8 mouse cellular contexts compared by ENCODE assay signal in genomic region chr1:161962465-161963377, GRCm38 (mm10). TPM values are rescaled to one million over a fixed set of nuclear protein-coding genes. Genes with fewer than 3 reads are reported as not detected.
DNase-seq lines count a peak whose midpoint lies in the region; ATAC-seq and TF ChIP-seq lines count a peak whose summit lies in the region.

No protein-coding gene starts in this region.

- H3K4me3 ChIP-seq in layer of hippocampus, adult 2 months: no peak overlapping the region
- no peak overlapping the region for H3K4me3 ChIP-seq in hindbrain, embryonic 13.5 days

- 0 out of 2 replicates have a peak, but pooled peaks cover 6% of the 10 kb centered on the region for H3K27me3 ChIP-seq in hindbrain, embryonic 13.5 days

- H3K9ac ChIP-seq in hindbrain, embryonic 13.5 days: no peak overlapping the region

- WGBS in hindbrain, embryonic 13.5 days: 57% methylated on average over 3 of the region's 3 CpGs

- ATAC-seq in hindbrain, embryonic 13.5 days (ENCODE audit: low FRiP score): peak; percentile 61

- H3K4me2 ChIP-seq in hindbrain, embryonic 13.5 days: no peak overlapping the region

- H3K36me3 ChIP-seq in hindbrain, embryonic 13.5 days: no peaks in the 10 kb centered on the region

- peak; percentile 80 for TF ChIP-seq CTCF in layer of hippocampus, adult 2 months (conservative IDR thresholded peaks at IDR 0.05)

- no peak for DNase-seq in layer of hippocampus, adult 2 months (ENCODE audit: low spot score in 2 of 2)
- no peak for DNase-seq in layer of hippocampus, adult 11-12 months (ENCODE audit: low spot score)
- peak; percentile 62 for DNase-seq in brain, adult 2 months (ENCODE audit: low read depth, low spot score)
- DNase-seq in lung, postnatal 10 days: peak; percentile 40
- no peak for DNase-seq in thymus, postnatal 4 days
- DNase-seq in layer of hippocampus, postnatal 14 days (ENCODE audit: low spot score in 2 of 2): no peak
- no peak for DNase-seq in urinary bladder, adult 18-20 months (ENCODE audit: low spot score in 2 of 2)

- H3K27ac ChIP-seq in layer of hippocampus, adult 2 months: no peak overlapping the region
- no peak overlapping the region for H3K27ac ChIP-seq in hindbrain, embryonic 13.5 days

- no peaks in the 10 kb centered on the region for H3K4me1 ChIP-seq in hindbrain, embryonic 13.5 days (replicated peaks)

- H3K9me3 ChIP-seq in hindbrain, embryonic 13.5 days: no peaks in the 10 kb centered on the region

RNA-seq across cellular contexts. Expression of gene Pigc, which starts 6.3 kb away (rescaled TPM):
- total RNA-seq in layer of hippocampus, adult 2 months (2021): 10 to 100 TPM; 13.3 to 14.5 TPM
- polyA plus RNA-seq in hindbrain, embryonic 13.5 days (2015; fragmentation: Nextera tagmentation; extraction: Ambion mirVana): 35.7 and 37.6 TPM in 2 replicates
- 10 to 100 TPM; 19.6 to 19.8 TPM for total RNA-seq in layer of hippocampus, postnatal 14 days (2021)

RNA-seq across cellular contexts. Expression of gene 4930558K02Rik, which starts 16.7 kb away (rescaled TPM):
- total RNA-seq in layer of hippocampus, adult 2 months (2021): not detected
- not detected in 2 replicates for polyA plus RNA-seq in hindbrain, embryonic 13.5 days (2015; fragmentation: Nextera tagmentation; extraction: Ambion mirVana)
- not detected for total RNA-seq in layer of hippocampus, postnatal 14 days (2021)

Comparison
In these comparisons a context has a peak if more than half of its experiments do, and no peak if none do; other contexts are left out.
1. DNase-seq: peak in brain, adult 2 months (single experiment) and lung, postnatal 10 days (single experiment); none in layer of hippocampus, adult 2 months (0 of 2), layer of hippocampus, adult 11-12 months (single experiment), thymus, postnatal 4 days (single experiment), layer of hippocampus, postnatal 14 days (0 of 2) and urinary bladder, adult 18-20 months (0 of 2).